Mouse (Mus musculus): ENCODE data around the gene Ahrr. TPM values are rescaled to one million over a fixed set of nuclear protein-coding genes. Genes with fewer than 3 reads are reported as not detected.

The Ahrr gene
- total and polyA plus RNA-seq, 2 experiments from 2014 or later, result 0.54 to 0.99 TPM

DNA sequence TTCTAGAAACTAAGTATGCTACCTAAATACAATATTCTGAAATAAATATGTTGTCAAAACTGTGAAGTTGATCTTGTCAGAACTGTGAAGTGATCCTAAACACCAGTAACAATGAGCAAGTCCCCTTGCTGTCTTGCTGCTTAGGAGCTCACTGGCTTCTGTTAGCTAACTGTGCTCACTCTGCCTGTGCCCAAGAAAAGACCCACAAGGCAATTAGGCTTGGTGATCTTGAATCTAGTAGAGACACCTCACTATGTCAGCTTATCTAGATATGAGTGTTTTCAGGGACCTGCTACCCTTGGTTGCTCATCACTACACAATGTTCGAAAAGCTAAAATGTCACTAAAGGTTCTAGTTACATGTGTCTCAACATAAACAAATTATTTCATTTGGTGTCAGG is 13.6 kb upstream of the Ahrr start:
- Histone ChIP-seq H3K27me3 (ENCODE audit: insufficient read depth, low read length) (no peaks in the 10 kb centered on the region), H3K9ac (replicated peaks; ENCODE audit: low read length) (no peak overlapping the region), H3K4me3 (ENCODE audit: low read length) (no peak overlapping the region), H3K27ac (no peak overlapping the region), H3K4me2 (ENCODE audit: low read depth, low read length) (no peak overlapping the region), H3K36me3 (ENCODE audit: insufficient read depth, low read length) (peaks cover 49% of the 10 kb centered on the region), H3K4me1 (ENCODE audit: insufficient read depth, low read length) (no peaks in the 10 kb centered on the region), H3K9me3 (ENCODE audit: low read length) (no peaks in the 10 kb centered on the region)
- DNase-seq (ENCODE audit: low spot score) (no peak), ATAC-seq (no peak)
- 93% methylated on average over 1 of the region's 1 CpGs for WGBS
- no peak for TF ChIP-seq CTCF (IDR thresholded peaks at IDR 0.05; ENCODE audit: low read depth)

DNA sequence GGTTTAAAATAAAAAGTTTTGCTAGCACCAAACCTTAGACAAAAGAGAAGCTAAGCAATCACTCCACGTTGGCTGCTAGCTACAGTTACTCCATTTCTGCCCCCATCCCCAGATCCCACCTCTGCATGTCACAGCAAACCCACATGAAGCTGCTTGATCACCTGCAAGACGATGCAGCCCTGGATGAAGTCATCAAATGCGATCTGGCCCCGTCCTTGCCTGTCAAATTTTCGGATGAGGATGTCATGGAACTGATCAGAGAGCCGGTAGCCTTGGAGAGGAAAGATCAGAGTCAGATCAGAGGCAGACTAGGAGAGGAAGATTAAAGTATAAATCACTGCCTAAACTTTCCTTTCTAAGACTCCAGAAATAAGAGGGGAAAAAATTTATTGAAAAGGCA is 13.2 kb upstream of the Ahrr start:
- Histone ChIP-seq H3K36me3 (ENCODE audit: insufficient read depth, low read length) (peaks cover 45% of the 10 kb centered on the region), H3K4me3 (ENCODE audit: low read length) (no peak overlapping the region)
- no peak for DNase-seq (ENCODE audit: low spot score)

DNA sequence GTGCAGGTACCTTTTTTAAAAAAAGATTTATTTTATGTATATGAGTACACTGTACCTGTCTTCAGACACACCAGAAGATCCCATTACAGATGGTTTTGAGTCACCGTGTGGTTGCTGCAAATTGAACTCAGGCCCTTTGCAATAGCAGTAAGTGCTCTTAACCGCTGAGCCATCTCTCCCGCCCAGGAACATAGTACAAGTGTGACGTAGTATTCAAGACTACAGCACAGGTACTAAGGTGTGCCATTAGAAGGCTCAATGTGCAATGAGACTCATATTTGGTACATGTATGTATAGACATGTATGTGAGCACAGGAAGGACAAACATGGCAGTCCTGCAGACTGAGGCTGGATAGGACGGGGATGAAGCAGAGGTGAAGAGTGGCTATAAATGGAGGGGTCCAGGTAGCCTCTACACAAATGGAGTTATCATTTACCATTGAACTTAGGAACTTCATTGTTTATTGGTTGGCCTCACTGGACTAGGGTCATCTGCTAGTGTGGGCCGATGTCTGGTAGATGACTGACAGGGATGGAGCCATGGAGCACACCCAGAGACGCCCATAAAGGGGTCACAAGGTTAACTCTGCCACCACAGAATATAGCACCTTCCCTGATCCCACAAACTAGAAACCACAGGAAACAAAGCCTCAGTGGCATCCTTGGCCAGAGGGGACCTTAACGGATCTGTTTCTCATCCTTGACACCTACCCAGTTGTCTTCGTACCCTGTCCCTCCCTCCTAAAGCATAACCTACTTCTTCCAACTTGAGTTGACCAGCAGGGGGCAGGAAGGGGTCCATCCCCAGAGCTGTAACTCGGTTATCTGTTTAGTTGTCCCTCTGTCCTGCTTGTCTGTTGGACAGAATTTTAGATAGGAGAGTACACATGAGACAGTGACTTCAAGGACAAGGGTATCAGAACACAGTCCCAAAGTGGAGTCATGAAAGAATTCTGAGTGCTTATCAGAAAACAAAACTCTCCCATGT is 10.2 kb upstream of the Ahrr start:
- H3K9ac ChIP-seq (replicated peaks; ENCODE audit: low read length), result no peak overlapping the region
- H3K9me3 ChIP-seq (ENCODE audit: low read length), result no peaks in the 10 kb centered on the region
- H3K4me1 ChIP-seq (ENCODE audit: insufficient read depth, low read length), result no peaks in the 10 kb centered on the region
- WGBS, result 85% methylated on average over 10 of the region's 10 CpGs
- DNase-seq (ENCODE audit: low spot score), result no peak
- no peaks in the 10 kb centered on the region for H3K27me3 ChIP-seq (ENCODE audit: insufficient read depth, low read length)
- ATAC-seq, result no peak
- H3K4me3 ChIP-seq (ENCODE audit: low read length), result no peak overlapping the region
- H3K36me3 ChIP-seq (ENCODE audit: insufficient read depth, low read length), result peaks cover 22% of the 10 kb centered on the region
- no peak overlapping the region for H3K27ac ChIP-seq
- TF ChIP-seq CTCF (IDR thresholded peaks at IDR 0.05; ENCODE audit: low read depth), result peak; percentile 58
- H3K4me2 ChIP-seq (ENCODE audit: low read depth, low read length), result no peak overlapping the region

More for the DNA sequence above, 13.2 kb upstream of the Ahrr start:
- no peak for ATAC-seq
- TF ChIP-seq CTCF (IDR thresholded peaks at IDR 0.05; ENCODE audit: low read depth), result no peak
- WGBS, result 91% methylated on average over 6 of the region's 6 CpGs
- no peaks in the 10 kb centered on the region for H3K4me1 ChIP-seq (ENCODE audit: insufficient read depth, low read length)
- no peak overlapping the region for H3K27ac ChIP-seq
- no peaks in the 10 kb centered on the region for H3K9me3 ChIP-seq (ENCODE audit: low read length)
- H3K4me2 ChIP-seq (ENCODE audit: low read depth, low read length), result no peak overlapping the region
- no peaks in the 10 kb centered on the region for H3K27me3 ChIP-seq (ENCODE audit: insufficient read depth, low read length)
- H3K9ac ChIP-seq (replicated peaks; ENCODE audit: low read length), result no peak overlapping the region

DNA sequence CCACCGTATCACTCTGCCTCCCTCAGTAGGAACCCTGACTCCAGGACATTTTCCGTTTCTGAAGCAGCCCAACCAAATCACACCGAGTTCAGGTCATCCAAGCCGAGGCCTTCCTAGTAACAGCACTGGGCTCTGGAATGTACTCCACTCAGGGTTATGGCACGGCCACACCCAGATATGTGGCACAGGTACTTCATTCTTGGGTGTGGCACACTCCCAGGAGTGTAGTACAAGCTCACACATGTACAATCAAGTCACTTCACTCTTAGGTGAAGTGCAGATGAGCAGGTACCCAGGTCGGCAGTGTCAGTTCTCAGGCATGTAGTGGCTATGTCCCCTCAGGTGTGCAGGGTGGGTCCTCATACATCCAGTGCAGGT is 9.5 kb upstream of the Ahrr start:
- H3K36me3 ChIP-seq (ENCODE audit: insufficient read depth, low read length), result peaks cover 22% of the 10 kb centered on the region
- WGBS, result 80% methylated on average over 6 of the region's 6 CpGs
- no peak overlapping the region for H3K4me2 ChIP-seq (ENCODE audit: low read depth, low read length)
- ATAC-seq (0 out of 2 replicates have a peak, but pooled peaks have one; percentile 1), DNase-seq (ENCODE audit: low spot score) (no peak)
- no peak overlapping the region for H3K4me3 ChIP-seq (ENCODE audit: low read length)
- no peaks in the 10 kb centered on the region for H3K9me3 ChIP-seq (ENCODE audit: low read length)
- TF ChIP-seq CTCF (IDR thresholded peaks at IDR 0.05; ENCODE audit: low read depth), result no peak
- H3K27me3 ChIP-seq (ENCODE audit: insufficient read depth, low read length), result no peaks in the 10 kb centered on the region
- H3K4me1 ChIP-seq (ENCODE audit: insufficient read depth, low read length), result no peaks in the 10 kb centered on the region
- H3K9ac ChIP-seq (replicated peaks; ENCODE audit: low read length), result no peak overlapping the region
- no peak overlapping the region for H3K27ac ChIP-seq

DNA sequence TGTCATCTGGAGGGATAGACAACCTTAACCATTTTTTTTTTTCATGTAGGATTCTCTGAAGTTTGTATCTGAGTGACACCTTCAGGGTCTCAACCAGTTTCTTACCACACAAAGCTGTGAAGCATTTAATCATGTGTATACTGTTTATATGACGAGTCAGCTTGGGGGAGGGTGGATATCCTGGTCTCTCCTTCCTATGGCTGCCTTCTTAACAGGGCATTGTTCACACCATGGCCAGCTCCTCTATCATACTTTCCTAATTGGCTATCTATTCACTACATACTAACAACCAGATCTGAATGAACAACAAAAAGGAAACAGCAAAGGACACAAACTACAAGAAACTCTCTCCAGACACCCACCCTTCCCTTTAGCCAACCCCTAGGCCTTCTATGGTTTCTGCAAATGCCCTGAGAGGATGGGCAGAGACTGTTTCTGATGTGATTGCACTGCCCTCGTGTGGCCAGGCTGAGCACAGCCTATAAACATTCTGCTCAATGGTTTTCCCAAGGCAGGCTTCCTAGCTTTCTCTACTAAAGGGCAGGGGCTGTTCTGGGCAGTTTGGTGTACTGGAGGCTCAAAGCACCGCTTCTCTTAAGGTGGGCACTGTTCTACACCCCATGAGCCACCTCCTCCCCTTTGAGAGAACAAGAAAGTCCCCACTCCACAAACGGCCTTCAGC is 8.9 kb upstream of the Ahrr start:
- DNase-seq (ENCODE audit: low spot score) (peak; percentile 86), ATAC-seq (peak; percentile 86)
- Histone ChIP-seq H3K9ac (replicated peaks; ENCODE audit: low read length) (no peak overlapping the region), H3K9me3 (ENCODE audit: low read length) (no peaks in the 10 kb centered on the region), H3K4me3 (ENCODE audit: low read length) (no peak overlapping the region), H3K27ac (no peak overlapping the region), H3K4me1 (ENCODE audit: insufficient read depth, low read length) (no peaks in the 10 kb centered on the region), H3K36me3 (ENCODE audit: insufficient read depth, low read length) (peaks cover 22% of the 10 kb centered on the region), H3K4me2 (ENCODE audit: low read depth, low read length) (no peak overlapping the region), H3K27me3 (ENCODE audit: insufficient read depth, low read length) (no peaks in the 10 kb centered on the region)
- TF ChIP-seq CTCF (IDR thresholded peaks at IDR 0.05; ENCODE audit: low read depth), result peak; percentile 95
- 39% methylated on average over 4 of the region's 4 CpGs for WGBS

DNA sequence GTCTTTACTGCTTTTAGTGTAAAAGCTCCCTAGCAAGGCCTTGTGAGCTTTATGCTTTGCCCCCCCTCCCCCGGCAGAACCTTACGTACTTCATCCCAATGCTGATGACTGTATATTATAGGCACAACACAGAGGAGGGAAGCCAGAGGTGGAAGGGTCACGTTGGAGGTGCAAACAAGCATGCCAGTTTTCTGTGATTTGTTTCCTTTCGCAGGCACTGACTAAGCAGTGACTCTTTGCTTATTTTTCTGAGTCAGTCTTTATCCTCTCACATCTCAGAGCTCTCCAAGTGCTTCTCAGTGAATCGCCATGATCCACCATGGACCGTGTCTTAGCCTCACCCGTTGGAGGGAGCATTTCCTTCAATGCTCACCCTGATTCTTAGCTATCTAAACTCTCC is 4.2 kb upstream of the Ahrr start:
- TF ChIP-seq CTCF (IDR thresholded peaks at IDR 0.05; ENCODE audit: low read depth), result no peak
- H3K9me3 ChIP-seq (ENCODE audit: low read length), result no peaks in the 10 kb centered on the region
- no peak overlapping the region for H3K4me2 ChIP-seq (ENCODE audit: low read depth, low read length)
- WGBS, result 83% methylated on average over 7 of the region's 7 CpGs
- H3K4me1 ChIP-seq (ENCODE audit: insufficient read depth, low read length), result no peaks in the 10 kb centered on the region
- no peaks in the 10 kb centered on the region for H3K27me3 ChIP-seq (ENCODE audit: insufficient read depth, low read length)
- no peak overlapping the region for H3K27ac ChIP-seq
- H3K4me3 ChIP-seq (ENCODE audit: low read length), result no peak overlapping the region
- no peaks in the 10 kb centered on the region for H3K36me3 ChIP-seq (ENCODE audit: insufficient read depth, low read length)
- H3K9ac ChIP-seq (replicated peaks; ENCODE audit: low read length), result no peak overlapping the region
- DNase-seq (ENCODE audit: low spot score), result no peak
- ATAC-seq, result no peak
